Mouse (Mus musculus) lung, postnatal 4 days (tissue): ENCODE data around the gene Mex3d.

Experiments used
- DNase-seq, 2 experiments: peaks; one replicate each; pipeline ENCODE4 v3.0.0; 2021

Gene Mex3d

DNA sequence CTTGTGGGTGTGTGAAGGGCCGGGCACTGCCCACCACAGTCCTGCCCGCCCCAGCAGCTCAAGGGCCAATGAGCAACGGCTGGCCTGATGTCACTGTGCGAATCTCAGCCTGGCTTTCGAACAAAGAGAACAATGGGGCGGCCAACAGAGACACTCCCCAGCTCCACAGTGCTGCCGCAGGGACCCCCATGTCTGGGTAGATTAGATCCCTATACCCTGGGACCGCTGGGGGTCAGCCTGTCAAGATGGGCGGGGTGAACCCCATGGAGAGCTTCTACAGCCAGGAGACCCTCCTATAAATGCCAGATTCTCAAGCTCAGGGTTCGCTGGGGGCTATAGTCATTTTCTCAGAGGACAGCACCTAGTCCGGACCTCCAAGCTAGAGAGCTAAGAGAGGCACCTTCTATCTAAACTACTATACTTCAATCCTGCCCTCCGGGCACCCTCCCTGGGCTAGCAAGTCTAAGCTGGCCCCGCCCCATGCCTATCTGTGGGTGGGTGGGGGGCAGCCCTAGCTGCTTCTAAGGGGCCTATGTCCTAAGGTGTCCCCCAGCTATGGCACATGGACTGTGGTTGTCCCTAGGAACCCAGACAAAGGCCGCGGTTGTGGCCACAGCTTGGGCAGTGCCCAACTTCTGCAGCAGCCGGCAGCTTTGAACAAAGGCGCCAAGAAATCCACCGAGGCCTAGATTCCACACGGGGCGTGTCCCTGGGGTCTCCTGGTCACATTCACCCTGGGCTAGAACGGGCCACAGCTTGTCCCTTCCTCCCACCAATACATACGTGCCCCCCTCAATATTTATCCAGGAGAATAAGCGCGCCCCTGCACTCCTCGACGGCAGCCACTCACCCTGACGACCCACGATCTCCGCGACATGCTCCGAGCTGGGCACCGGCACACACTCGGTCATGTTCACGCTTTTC is 1.4 kb downstream of the Mex3d start:
- DNase-seq, result peak; percentile 68 to 77

DNA sequence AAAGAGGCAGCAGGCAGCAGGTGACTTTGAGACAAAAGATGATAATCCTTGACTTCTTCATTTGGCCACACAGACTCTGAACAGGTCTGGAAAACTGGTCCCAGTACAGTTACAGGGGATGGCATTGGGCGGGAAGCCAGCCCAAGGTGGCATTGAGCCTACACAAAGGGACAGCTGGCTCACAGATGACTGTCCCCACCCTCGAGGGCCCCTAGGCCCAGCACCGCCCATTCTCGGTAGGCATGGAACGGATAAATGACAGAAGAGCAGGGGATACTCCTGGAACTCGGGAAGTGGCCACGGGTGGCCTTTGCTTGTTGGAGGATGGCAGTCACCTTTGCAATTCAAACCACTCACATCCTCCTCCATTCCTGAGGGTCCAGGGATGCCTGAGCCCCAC is 2.1 kb downstream of the Mex3d start:
- peak in 1 of 2 experiments; percentile 31 for DNase-seq

DNA sequence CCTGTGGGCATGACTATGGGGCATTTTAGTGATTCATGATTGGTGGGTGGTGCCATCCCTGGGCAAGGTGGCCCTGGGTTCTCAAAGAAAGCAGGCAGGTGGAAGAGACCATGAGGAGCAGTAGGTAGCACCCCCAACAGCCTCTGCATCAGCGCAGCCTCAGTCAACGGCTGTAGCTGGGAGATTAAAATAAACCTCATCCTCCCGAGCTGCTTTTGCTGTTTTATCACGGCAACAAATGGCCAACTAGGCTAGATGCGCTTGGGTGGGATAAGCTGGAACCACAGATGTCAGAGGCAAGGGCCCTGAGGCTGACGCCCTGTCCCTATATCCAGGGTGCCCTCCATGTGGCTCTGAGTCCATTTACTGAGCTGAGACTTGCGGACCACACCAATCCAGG is 2.8 kb downstream of the Mex3d start:
- DNase-seq, result no peak

DNA sequence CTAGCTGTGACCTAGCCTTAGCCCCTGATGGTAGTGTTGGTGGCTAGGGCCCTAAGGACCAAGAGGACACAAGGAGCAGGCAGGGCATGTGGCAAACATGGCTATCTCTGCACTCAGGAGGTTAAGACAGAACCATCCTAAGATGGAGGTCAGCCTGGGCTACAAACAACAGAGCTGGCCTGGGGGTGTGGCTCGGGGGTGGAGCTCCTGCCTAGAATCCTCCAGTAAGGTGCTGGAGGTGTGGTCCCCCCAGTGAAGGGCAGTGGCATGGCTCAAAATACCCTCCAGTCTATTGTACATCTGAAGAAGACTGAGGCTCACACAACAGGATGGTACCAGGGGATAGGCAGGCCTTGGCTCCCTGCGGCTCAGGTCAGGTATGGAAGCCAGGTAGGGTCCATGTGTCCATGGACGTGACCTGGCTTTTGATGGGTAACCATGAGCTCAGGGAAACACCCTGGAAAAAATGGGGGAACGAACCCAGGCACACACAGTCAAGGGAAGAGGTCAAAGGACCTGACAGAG is 3.3 kb downstream of the Mex3d start:
- peak in 1 of 2 experiments; percentile 38 for DNase-seq

DNA sequence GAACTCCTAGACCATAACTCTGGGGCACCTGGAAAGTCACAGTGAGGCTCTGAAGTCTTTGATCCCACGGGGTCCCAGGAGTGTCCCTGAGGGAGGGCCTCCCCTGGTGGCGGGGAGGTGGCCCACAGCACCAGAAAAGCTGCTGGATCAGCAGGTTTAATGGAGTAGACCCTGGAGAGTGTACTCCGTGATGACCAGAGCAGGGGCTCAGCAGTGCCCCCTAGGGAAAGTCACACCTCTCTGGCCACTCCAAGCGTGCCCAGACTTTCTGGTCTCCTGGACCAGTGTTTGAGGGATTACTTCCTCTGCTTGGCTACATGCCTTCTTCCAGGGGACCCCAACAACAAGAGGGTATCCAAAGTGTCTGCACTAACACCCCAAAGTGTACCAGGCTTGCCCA is 4.0 kb downstream of the Mex3d start:
- peak in 1 of 2 experiments; percentile 33 for DNase-seq

DNA sequence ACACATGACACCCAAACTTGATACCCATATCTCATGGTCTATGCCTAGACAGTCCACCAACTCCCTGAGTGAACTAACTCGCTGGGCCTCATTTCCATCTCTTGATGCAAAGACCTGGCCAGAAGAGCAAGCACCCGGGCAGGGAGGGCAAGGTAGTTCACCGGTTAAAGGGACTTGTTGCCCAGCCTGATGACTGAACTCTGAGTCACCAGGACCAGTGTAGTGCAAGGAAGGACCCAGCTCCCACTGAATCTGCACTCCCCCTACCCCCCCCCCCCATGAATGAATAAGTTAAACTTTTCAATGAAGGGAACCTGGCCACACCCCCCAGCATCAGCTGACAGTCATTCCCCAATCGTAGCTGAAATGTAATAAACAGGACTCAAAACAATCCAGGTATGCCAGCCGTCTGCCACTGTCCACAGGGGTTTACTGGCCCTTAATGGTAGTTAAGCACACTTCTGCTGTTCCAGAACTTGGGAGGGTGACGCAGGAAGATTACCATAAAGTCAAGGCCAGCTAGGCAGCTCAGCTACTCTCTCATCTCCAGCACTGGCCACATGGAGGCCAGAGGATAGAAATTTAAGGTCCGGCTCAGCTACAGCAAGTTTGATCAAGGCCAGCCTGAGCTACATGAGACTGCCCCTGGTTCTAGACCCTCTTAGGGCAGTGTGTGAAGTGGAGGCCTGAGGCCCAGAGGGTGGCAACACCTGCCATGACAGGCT is 4.7 kb downstream of the Mex3d start:
- no peak for DNase-seq

DNA sequence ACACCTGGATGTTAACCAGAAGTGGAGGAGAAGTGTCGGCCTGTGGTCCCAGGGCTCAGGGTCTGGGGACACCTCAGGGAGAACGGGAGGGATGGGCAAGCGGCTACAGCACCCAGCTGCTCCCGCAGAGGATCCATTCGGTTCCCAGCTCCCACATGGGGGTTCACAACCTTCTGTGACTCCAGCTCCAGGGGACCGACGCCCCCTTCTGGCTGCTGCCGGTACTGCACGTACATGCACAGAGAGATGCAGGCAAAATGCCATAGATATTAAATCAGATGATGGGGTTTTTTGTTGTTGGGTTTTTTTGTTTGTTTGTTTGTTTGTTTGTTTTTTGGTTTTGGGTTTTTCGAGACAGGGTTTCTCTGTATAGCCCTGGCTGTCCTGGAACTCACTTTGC is 9.7 kb downstream of the Mex3d start:
- DNase-seq, result peak in 1 of 2 experiments; percentile 49

DNA sequence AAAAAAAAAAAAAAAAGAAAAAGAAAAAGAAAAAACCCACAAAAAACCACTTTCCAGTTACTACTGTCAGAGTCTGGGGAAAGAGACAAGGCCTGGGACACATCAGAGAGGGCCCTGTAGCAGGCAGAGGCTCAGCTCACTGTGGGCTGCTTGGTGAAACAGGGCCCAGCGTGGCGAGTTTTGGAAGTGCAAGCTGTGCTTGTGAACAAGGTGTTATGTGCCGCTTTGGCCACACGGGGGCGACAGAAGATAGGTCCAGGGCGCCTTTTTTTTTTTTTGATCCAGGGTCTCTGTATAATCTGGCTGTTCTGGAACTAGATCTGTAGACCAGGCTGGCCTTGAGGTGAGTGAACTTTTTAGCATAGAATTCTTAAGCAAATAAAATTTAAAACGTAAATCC is 11.3 kb downstream of the Mex3d start:
- peak; percentile 92 to 95 for DNase-seq

DNA sequence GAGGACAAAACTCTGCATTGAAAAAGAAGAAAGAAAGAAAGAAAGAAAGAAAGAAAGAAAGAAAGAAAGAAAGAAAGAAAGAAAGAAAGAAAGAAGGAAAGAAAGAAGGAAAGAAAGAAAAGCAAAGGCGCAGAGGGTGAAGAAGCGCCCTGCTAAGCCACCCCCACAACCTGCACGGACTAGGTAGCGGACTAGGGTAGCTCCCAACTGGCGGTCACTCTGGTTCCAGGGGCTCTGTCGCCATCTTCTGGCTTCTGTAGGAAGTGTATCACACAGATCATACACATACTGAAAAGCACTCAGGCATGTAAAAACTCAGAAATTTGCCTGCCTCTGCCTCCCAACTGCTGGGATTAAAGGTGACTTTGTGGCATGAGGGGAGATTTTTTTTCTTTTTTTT is 13.4 kb downstream of the Mex3d start:
- DNase-seq, result peak; percentile 72 to 87

DNA sequence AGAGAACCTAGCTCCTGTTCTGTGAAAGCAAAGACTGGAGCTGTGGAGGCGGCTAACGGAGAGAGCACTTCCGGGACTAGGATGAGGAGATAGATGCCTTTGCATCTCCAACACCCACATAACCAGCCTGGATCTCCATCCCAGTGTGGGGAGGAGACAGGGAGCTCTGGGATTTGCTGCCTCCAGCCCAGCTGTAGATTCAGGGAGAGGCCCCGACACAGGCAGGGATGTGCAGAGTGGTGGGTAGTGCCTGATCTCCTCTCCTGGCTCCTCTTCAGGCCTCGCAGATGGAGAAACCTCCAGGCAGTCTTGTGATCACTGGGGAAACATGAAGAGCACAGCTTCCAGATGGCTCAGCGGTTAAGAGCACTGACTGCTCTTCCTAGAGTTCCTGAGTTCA is 14.8 kb downstream of the Mex3d start:
- DNase-seq, result no peak

DNA sequence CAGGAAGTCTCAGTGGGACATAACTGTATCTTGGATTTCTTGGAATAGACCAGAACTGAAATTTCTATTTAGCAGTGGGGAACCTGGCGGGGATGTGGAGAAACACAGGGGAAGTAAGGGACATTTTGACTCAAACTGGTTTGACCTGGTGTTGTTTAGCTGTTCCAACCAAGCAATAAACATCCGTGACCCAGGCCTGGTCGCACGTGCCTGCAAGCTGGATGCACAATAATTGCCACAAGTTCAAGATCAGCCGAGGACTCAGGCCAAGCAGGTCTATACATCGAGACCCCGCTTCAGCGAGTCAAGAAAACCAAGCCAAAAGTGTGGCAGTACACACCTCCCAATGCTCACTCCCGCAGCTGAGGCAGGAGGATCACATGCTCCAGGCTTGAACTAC is 15.5 kb downstream of the Mex3d start:
- DNase-seq, result no peak

DNA sequence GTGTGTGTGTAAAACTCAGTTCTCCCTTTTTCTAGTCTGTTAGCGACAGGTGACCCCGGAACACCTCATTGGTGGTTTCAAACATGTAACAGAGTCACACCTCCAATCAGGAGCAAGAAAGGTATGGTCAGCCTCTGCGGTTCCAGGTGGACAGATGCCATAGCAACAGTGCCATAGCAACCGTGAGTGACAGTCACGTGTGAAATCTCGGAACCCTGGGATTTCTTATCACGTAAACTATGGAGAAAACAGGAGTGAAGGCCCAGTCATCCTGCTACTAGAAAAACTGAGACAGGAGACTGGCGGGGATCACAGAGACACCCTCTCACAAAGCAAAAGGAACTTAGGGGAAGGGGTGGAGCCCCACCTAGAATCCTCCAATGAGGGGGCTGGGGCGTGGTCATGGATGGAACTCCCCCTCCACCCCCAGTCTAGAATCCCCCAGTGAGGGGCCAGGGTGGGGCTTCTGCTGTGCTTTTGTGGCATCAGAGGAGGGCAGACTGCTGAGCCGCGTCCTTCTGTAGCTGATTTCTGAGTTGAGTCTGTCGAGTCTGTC is 16.0 kb downstream of the Mex3d start:
- DNase-seq, result peak; percentile 66 to 75

DNA sequence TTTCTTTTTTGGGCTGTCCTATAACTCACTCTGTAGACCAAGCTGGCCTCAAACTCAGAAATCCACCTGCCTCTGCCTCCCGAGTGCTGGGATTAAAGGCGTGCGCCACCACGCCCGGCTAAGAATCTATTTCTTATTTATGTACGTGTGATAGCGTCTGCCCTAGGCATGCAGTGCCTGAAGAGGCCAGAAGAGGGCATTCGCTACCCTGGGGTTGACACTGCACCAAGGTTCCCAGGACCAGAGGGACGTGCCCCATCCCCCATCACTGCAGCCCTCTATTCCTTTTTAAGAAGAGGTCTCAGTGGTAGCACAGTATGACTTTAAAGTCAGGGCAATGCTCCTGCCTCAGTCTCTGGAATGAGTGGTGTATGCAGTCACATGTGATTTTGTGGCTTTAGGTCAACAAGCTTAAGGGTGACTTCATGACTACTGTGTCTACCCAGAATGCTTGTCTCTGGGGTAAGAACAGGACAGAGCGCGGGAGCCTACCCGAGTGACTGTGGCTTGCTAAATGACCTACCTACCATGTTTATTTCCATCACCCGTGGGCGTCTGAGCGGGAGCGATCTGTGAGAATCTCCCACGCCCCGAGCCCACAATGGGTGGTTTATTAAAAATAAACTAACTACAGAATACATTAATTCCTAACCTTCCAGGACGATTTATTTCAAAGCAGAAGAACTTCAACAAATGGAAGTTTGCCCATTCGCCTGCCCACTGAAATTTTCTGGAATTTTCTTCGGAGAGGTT is 17.3 kb downstream of the Mex3d start:
- no peak for DNase-seq

DNA sequence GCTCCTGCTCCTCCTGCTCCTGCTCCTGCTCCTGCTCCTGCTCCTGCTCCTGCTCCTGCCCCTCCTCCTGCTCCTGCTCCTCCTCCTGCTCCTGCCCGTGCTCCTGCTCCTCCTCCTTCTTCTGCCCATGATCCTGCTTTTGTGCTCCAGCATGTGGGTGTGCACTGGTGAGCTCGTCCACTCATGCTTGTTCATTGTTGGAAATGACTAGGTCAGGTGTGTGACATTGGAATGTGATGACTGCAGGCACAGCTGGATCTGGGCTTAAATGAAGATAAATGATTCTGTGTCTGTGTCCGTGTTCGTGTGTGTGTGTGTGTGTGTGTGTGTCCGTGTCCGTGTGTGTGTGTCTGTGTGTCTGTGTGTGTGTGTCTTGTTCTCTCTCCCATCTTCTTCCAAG is 19.1 kb downstream of the Mex3d start:
- DNase-seq, result no peak

DNA sequence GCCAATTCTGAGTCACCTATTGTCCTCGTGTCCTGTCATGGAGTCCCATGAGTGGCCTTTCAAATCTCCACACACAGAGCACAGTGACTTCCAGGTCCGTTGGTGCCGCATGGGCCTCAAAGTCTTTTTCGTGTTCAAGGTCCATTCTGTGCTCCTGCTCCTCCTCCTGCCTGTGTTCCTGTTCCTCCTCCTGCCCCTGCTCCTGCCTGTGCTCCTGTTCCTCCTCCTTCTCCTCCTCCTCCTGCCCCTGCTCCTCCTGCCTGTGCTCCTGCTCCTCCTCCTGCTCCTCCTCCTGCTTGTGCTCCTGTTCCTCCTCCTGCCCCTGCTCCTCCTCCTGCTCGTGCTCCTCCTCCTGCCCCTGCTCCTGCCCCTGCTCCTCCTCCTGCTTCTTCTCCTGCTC is 19.5 kb downstream of the Mex3d start:
- no peak for DNase-seq

DNA sequence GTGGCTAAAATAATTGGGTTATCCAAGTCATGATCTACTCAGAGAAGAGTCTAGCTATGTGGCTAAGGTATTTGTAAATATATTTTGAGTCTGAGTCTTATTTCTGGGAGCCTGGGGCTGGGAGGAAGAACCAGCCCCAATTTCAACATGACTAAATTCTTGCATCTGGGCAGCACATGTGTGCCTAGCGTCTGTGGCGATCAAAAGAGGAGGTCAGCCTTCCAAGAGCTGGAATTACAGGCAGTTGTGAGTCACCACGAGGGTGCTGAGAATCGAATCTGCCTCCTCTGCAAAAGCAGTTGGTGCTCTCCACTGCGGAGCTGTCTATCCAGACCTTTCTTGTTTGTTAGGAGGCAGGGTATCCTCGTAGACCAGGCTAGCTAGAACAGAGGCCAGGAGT is 21.7 kb downstream of the Mex3d start:
- DNase-seq, result no peak

DNA sequence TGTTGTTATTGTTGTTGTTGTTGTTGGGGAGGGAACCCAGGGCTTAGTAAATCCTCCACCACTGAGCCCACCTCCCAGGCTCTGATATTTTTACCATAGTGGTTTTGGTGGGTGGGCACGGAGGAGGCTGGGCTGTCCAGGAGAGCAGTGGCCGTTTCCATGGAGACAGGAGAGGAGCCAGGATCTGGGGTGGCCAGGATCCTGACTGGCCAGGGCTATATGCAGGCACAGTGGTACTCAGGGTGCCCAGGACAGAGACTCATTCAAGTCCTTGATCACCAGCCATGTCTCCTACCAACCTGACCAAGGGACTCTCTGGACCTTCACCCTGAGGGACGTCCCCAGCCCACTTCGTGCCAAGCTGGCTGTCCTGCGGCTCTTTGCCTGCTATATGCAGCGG is 23.7 kb downstream of the Mex3d start:
- DNase-seq, result no peak

DNA sequence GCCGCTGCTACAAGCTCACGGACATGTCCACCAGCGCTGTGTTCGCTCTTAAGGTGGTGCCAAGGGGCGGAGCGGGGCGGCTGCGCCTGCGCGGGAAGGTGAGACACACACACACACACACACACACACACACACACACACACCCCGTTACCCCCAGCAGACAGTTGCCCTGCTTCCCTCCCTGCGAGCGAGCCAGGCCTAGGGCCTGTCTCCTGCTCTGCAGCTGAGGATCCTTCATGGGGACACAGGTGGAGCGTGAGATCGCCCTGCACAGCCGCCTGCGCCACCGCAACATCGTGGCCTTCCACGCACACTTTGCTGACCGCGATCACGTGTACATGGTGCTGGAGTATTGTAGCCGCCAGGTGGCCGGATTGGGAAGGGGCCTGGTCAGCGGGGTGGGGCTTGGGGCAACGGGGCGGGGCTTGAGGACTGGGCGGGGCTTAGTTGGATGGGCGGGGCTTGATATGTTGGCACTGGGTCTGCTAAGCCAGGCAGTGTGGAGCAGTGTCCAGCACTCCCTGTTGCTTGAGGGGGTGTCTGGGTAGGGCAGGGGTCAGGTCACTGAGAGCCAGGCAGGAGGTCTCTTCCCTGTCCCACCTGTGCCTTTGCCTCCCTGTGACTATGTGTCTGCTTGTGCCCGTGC is 29.3 kb downstream of the Mex3d start:
- DNase-seq, result peak; percentile 43 to 61

DNA sequence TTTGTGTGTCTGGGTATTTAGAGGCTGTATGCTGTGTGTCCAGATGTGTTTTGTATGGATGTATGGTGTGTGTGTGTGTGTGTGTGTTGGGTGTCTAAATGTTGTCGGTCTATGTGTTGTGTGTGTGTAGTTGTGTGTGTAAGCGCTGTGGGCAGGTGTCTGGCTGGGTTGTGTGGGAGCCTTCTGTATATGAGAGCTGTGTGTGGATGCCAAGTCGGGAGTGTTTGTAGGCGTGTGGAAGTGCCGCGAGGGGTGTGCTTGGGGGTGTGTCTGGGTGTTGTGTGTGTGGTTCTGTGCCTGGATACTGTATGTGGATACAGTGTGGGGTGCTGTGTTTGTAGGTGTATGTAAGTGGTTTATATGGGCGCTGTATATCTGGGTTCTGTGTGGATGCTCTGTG is 30.1 kb downstream of the Mex3d start:
- DNase-seq, result no peak

DNA sequence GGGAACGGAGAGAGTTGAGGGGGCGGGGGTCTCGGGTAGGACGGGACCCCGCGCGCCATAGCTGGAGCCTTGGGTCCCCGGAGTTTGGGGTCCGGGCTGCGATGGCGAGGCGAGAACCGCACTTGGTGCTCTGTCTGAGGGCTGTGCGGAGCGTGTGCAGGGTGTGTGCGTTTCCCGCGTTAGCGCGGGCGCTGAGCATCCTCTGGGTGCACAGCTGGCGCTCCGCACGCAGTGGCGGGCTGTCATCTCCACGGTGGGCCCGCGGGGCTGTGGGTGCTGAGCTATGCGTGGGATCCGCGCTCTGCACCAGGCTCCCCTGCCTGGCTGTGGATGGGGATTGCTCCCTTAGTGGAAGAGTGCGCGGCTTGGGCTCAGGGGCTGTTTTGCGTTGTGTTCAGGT is 30.7 kb downstream of the Mex3d start:
- no peak for DNase-seq

DNA sequence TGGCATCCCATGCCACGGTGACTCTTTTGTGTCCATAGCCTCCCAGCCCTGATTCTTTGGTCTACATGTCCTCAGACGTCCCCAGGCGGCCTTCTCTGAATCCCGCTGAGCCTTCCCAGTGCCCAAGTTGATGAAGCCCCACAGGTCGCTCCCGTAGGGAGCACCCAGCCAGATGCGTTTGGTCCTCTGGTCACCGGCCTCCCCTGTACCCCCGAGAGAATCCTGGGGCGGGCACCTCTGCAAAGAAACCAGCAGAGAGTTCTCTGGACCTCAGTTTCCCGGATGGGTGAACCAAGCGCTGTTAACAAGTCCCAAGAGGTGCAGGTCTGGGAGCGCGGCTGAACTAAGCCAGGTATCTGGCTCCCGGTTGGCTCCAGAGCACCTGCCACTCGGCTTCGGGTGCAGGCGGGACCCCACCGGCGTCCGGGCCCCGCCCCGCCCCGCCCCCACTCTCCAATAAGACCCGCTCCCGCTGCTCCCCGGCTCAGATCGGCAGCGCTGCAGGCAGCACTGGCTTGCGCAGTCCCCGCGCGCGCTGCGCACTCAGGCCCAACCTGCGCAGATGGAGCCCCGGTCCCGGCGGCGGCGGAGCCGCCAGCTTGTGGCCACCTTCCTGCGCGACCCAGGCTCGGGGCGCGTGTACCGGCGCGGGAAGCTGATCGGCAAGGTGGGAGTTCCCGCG is 31.3 kb downstream of the Mex3d start, which contains the start of gene Plk5:
Plk5 (plus strand) TSS at position 459 of the 682 bp plus-strand sequence.
- no peak for DNase-seq

DNA sequence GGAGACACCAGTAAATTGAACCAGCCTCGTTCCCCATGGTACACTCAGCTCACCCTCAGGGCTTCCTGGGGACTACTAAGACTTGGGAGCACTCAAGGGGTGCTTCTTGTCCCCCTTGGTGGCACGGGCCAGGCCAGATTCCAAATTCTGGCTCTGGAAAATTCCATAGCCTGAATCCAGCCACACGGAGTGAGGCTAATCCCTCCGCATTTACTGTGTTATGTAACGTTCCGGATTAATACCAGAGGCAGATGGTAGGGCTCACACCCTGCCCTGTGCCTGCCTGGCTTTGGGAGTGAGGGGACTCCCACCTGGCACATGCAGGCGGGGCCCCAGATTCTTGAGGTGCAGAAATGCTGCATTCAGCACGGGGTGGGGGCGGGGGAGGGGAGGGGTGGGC is 32.0 kb downstream of the Mex3d start:
- DNase-seq, result no peak
